Mouse (Mus musculus) testis, adult 2 months (tissue): ENCODE results near the gene Vmn1r58. TPM values are rescaled to one million over a fixed set of nuclear protein-coding genes. Genes with fewer than 3 reads are reported as not detected.
"Not testable (repeated sequence)": the region's sequence is repeated elsewhere in the genome, so short reads cannot be mapped to it uniquely, and the experiment has no call there.

ENCODE experiments used
- H3K27ac ChIP-seq: fragments of 200-500 bp; 2 replicates; pipeline ENCODE4 v1.5.1; 2012; ENCODE audit warnings: low read depth, low read length; ENCODE audit not compliant: control insufficient read depth, insufficient read depth
- H3K27me3 ChIP-seq: fragments of 200-500 bp; 2 replicates; pipeline ENCODE4 v1.6.1; 2012; ENCODE audit warnings: mild to moderate bottlenecking, low read length, moderate library complexity; ENCODE audit not compliant: control insufficient read depth, insufficient read depth
- H3K36me3 ChIP-seq: fragments of 200-500 bp; 2 replicates; pipeline ENCODE4 v1.6.1; 2012; ENCODE audit warnings: mild to moderate bottlenecking, low read length; ENCODE audit not compliant: control insufficient read depth, insufficient read depth
- H3K4me1 ChIP-seq: fragments of 200-500 bp; 2 replicates; pipeline ENCODE4 v1.6.1; 2012; ENCODE audit warnings: low read length; ENCODE audit not compliant: control insufficient read depth, insufficient read depth
- H3K4me3 ChIP-seq: fragments of 200-500 bp; 2 replicates; pipeline ENCODE4 v1.5.1; 2012; ENCODE audit warnings: low read depth, mild to moderate bottlenecking, low read length, moderate library complexity, mixed read lengths; ENCODE audit not compliant: control insufficient read depth
- CTCF ChIP-seq: fragments of 200-500 bp; IDR thresholded peaks from 2 replicates; pipeline ENCODE4 v1.5.1; 2012; ENCODE audit warnings: low read depth, mild to moderate bottlenecking, inconsistent platforms, low read length, moderate library complexity; ENCODE audit not compliant: control insufficient read depth, insufficient read depth, insufficient replicate concordance
- POLR2A ChIP-seq: fragments of 200-500 bp; IDR thresholded peaks from 2 replicates; pipeline ENCODE4 v1.6.1; 2012; ENCODE audit warnings: low read depth, mild to moderate bottlenecking, inconsistent platforms, low read length, moderate library complexity; ENCODE audit not compliant: control insufficient read depth
- polyA plus RNA-seq: library from polyadenylated mRNA; depleted of rRNA; stranded (reverse); fragments of >200 nt; gene quantifications from 2 replicates; pipeline ENCODE4 v1.2.3, GENCODE M21; 2012; rRNA removed

Vmn1r58 gene
- polyA plus RNA-seq = not detected in 2 replicates

- not testable (repeated sequence) for H3K36me3 ChIP-seq, H3K27me3 ChIP-seq, H3K4me1 ChIP-seq, H3K4me3 ChIP-seq, H3K27ac ChIP-seq
Observed at GRCm38 (mm10) chr7:5413296-5413695, at the start of gene Vmn1r58. Gene Vmn1r58, minus strand, starts transcription at chr7:5413396.

- Histone ChIP-seq H3K4me3 (no peak within 1 kb of the TSS), H3K4me1 (no peaks in the 10 kb centered on the region), H3K27me3 (no peaks in the 10 kb centered on the region), H3K27ac (no peak within 1 kb of the TSS), H3K36me3 (no peaks in the 10 kb centered on the region)
- TF ChIP-seq CTCF = no peak
- TF ChIP-seq POLR2A = no peak
Observed at GRCm38 (mm10) chr7:5456674-5457073, 43.5 kb upstream of the Vmn1r58 start, which contains the start of gene Vmn1r59. Gene Vmn1r59, minus strand, starts transcription at chr7:5456774.

GRCm38 (mm10) chr7:5454011-5454410 lies 40.8 kb upstream of the Vmn1r58 start:
- H3K36me3 ChIP-seq, H3K27me3 ChIP-seq, H3K4me1 ChIP-seq, H3K27ac ChIP-seq, H3K4me3 ChIP-seq: not testable (repeated sequence)

- H3K4me3 ChIP-seq = no peak overlapping the region
- no peak overlapping the region for H3K27ac ChIP-seq
- no peaks in the 10 kb centered on the region for H3K27me3 ChIP-seq
- no peaks in the 10 kb centered on the region for H3K4me1 ChIP-seq
- TF ChIP-seq POLR2A (no peak), CTCF (no peak)
- H3K36me3 ChIP-seq = no peaks in the 10 kb centered on the region
Observed at GRCm38 (mm10) chr7:5448627-5449026, 35.4 kb upstream of the Vmn1r58 start.

GRCm38 (mm10) chr7:5406201-5406600 lies 7.0 kb downstream of the Vmn1r58 start:
- no peak for TF ChIP-seq CTCF
- TF ChIP-seq POLR2A = no peak
- no peaks in the 10 kb centered on the region for H3K27me3 ChIP-seq
- H3K36me3 ChIP-seq = no peaks in the 10 kb centered on the region
- no peak overlapping the region for H3K4me3 ChIP-seq
- no peaks in the 10 kb centered on the region for H3K4me1 ChIP-seq
- no peak overlapping the region for H3K27ac ChIP-seq

- Histone ChIP-seq H3K4me3 (no peak overlapping the region), H3K4me1 (no peaks in the 10 kb centered on the region), H3K27me3 (no peaks in the 10 kb centered on the region), H3K27ac (no peak overlapping the region), H3K36me3 (no peaks in the 10 kb centered on the region)
- TF ChIP-seq POLR2A = no peak
- no peak for TF ChIP-seq CTCF
Observed at GRCm38 (mm10) chr7:5366724-5367123, 46.5 kb downstream of the Vmn1r58 start.

GRCm38 (mm10) chr7:5363599-5363998 lies 49.6 kb downstream of the Vmn1r58 start:
- Histone ChIP-seq H3K4me1 (no peaks in the 10 kb centered on the region), H3K4me3 (no peak overlapping the region), H3K27me3 (no peaks in the 10 kb centered on the region), H3K36me3 (no peaks in the 10 kb centered on the region), H3K27ac (no peak overlapping the region)
- TF ChIP-seq POLR2A = no peak
- TF ChIP-seq CTCF = no peak

Other genes with a start within 250 kb of the Vmn1r58 start
- gene Vmn1r56, start 216.6 kb downstream of the Vmn1r58 start, polyA plus RNA-seq = not detected in 2 replicates
- gene Vmn1r57, start 194.9 kb downstream of the Vmn1r58 start, polyA plus RNA-seq = not detected in 2 replicates
- not detected in 2 replicates for gene Gm5065, start 62.9 kb downstream of the Vmn1r58 start, polyA plus RNA-seq
- gene Nlrp2, start 62.4 kb downstream of the Vmn1r58 start, polyA plus RNA-seq = not detected in 2 replicates
- not detected in 2 replicates for gene Vmn1r59, start 43.4 kb upstream of the Vmn1r58 start, polyA plus RNA-seq
- not detected in 2 replicates for gene Vmn2r28, start 80.6 kb upstream of the Vmn1r58 start, polyA plus RNA-seq
- gene Vmn1r60, start 133.9 kb upstream of the Vmn1r58 start, polyA plus RNA-seq = not detected in 2 replicates
- gene Vmn1r61, start 199.9 kb upstream of the Vmn1r58 start, polyA plus RNA-seq = not detected in 2 replicates